Mouse (Mus musculus): ENCODE results near the gene Ctdnep1.
"Not testable (repeated sequence)": the region's sequence is repeated elsewhere in the genome, so short reads cannot be mapped to it uniquely, and the experiment has no call there.

The Ctdnep1 gene

GRCm38 (mm10) chr11:69950807-69951459 lies 30.0 kb upstream of the Ctdnep1 start:
- no peak for DNase-seq (ENCODE audit: low read depth, low spot score)

DNA sequence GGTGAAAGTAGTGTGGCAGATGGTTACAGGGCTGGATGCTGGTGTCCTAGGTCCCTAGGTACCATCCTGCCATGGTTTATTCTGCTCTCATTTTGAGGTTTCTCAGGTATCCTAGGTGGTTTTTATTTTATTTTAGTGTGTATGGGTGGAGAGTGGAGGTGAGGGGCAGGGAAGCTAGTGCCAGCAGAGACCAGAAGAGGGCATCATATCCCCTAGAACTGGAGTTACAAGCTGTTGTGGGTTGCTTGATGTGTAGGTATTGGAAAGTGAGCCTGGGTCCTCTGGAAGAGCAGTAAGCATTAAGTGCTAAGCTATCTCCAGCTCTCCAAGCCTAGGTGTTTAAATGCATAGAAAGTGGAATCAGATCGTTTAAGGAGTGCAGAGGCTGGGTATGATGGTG lies 28.7 kb upstream of the Ctdnep1 start:
- no peak for DNase-seq (ENCODE audit: low read depth, low spot score)

- no peak for DNase-seq (ENCODE audit: low read depth, low spot score)
Observed at GRCm38 (mm10) chr11:69953267-69953915, 27.6 kb upstream of the Ctdnep1 start.

DNA sequence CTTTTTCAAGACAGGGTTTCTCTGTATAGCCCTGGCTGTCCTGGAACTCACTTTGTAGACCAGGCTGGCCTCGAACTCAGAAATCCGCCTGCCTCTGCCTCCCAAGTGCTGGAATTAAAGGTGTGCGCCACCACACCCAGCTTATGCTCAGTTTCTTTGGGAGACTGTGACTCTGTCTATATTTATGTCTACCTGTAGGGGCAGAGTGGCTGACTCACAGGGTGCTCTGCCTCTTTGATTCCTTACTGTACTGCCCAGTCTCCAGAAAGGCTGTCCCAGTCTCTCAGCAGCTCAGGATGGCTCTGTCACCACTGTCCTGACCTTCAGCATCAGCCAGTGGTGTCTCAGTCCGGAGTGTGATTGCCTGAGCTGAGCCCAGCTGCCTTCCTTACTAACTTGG lies 25.3 kb upstream of the Ctdnep1 start:
- DNase-seq (ENCODE audit: low read depth, low spot score), result not testable (repeated sequence)

- no peak for DNase-seq (ENCODE audit: low read depth, low spot score)
Observed at GRCm38 (mm10) chr11:69956218-69956617, 24.7 kb upstream of the Ctdnep1 start.

GRCm38 (mm10) chr11:69960616-69961015 lies 20.3 kb upstream of the Ctdnep1 start:
- DNase-seq (ENCODE audit: low read depth, low spot score), result no peak

DNA sequence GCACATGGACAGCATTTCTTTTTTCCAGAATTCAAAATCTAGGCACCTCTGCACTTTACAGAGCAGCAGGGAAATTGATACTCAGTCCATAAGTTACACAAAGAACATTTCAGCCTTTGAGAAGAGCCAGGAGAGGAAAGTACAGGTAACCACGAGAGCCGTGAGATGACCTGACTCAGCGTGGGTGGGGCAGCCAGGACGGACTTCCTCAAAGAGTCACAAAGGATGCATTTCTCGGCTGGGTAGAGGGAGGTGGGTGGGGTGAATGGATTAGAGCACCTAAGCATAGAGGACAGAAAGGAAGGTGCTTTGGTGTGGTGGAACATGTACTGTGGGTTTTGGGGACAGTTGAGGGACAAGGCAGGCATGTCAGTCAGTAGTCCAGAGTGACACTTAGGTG lies 19.1 kb upstream of the Ctdnep1 start:
- no peak for DNase-seq (ENCODE audit: low read depth, low spot score)

GRCm38 (mm10) chr11:69964650-69965270 lies 16.2 kb upstream of the Ctdnep1 start, which contains the start of gene Cldn7:
Gene Cldn7 (plus strand): TSS chr11:69964779.
- DNase-seq (ENCODE audit: low read depth, low spot score), result no peak

GRCm38 (mm10) chr11:69965271-69966005 lies 15.5 kb upstream of the Ctdnep1 start:
- peak; percentile 14 for DNase-seq (ENCODE audit: low read depth, low spot score)

GRCm38 (mm10) chr11:69966006-69966859 lies 14.7 kb upstream of the Ctdnep1 start:
- DNase-seq (ENCODE audit: low read depth, low spot score), result peak; percentile 26

DNA sequence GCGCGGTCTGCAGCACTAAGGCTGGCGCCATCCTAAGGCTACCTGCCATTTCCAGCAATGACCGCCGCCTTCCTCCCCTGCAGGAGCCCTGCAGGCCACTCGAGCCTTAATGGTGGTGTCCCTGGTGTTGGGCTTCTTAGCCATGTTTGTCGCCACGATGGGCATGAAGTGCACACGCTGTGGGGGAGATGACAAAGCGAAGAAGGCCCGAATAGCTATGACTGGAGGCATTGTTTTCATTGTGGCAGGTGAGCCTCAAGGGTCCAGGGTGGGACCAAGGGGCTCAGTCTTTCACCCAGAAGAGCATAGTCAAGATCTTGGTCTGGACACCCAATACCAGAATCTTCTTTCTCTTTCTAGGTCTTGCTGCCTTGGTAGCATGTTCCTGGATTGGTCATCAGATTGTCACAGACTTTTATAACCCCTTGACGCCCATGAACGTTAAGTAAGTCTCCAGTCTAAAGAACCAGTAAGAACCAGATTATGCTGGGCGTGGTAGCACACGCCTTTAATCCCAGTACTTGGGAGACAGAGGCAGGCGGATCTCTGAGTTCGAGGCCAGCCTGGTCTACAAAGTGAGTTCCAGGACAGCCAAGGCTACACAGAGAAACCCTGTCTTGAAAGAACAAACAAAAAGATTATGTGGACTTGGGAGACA lies 14.0 kb upstream of the Ctdnep1 start:
- DNase-seq (ENCODE audit: low read depth, low spot score), result no peak

DNA sequence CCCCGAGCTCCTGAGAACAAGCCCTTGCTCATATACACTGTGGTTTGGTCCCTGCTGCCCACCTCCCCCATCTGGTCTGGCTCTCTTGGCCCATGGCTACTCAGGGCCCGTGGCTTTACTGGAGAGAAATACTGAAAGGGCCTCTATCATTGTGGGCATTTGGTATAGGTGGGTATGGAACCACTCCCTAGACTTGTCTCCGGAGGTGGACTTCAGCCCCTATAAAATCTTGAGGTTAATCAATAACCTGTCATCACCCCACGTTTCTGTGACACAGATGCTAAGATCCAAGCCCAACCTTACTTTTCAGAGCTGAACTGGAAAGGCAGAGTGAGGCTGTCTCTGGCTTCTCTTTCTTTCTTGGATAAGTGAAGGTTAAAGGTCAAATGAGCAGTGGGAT lies 12.2 kb upstream of the Ctdnep1 start:
- DNase-seq (ENCODE audit: low read depth, low spot score), result no peak

GRCm38 (mm10) chr11:69970222-69970621 lies 10.7 kb upstream of the Ctdnep1 start:
- no peak for DNase-seq (ENCODE audit: low read depth, low spot score)

GRCm38 (mm10) chr11:69970775-69971174 lies 10.2 kb upstream of the Ctdnep1 start:
- DNase-seq (ENCODE audit: low read depth, low spot score), result no peak

DNA sequence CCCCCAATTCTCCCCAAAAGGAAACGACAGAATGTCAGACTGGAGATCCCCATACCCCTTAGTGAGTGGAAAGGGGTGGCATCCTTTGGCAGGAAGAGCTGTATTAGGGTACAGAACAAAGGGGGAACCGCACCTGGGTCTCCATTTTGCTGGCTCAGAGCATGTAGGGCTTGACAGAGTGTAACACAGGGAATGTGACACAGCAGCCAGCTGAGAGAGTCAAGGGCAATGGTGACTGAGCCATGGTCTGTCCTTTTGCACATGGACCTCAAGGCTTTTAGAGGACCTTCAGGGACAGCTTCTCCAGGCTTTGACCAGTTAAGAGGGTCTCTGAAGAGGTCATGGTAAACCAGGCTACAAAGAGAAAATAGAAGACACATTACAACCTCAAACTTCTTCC lies 6.0 kb upstream of the Ctdnep1 start:
- no peak for DNase-seq (ENCODE audit: low read depth, low spot score)

DNA sequence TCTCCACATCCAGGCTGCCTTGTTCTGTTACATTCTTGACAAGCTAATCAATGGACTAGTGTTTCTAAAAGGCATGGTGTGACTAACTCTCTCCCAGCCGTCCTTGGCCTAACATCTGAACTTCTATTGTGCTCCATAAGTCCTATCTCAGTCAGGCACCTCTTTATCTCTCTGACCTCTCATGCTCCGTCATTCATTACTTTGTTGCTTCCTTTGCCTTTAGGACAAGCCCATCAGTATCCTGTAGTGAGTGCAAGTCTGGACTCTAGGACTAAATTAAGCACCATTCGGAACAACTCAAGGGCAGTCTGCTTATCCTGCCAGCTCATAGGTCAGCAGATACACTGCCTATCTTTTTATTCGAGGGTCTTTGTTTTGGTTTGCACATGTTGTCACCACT lies 4.7 kb upstream of the Ctdnep1 start:
- DNase-seq (ENCODE audit: low read depth, low spot score), result no peak

- DNase-seq (ENCODE audit: low read depth, low spot score), result peak; percentile 41
Observed at GRCm38 (mm10) chr11:69979827-69980195, 1.1 kb upstream of the Ctdnep1 start.

- DNase-seq (ENCODE audit: low read depth, low spot score), result peak; percentile 95
Observed at GRCm38 (mm10) chr11:69980196-69981140, 488 bp upstream of the Ctdnep1 start.

DNA sequence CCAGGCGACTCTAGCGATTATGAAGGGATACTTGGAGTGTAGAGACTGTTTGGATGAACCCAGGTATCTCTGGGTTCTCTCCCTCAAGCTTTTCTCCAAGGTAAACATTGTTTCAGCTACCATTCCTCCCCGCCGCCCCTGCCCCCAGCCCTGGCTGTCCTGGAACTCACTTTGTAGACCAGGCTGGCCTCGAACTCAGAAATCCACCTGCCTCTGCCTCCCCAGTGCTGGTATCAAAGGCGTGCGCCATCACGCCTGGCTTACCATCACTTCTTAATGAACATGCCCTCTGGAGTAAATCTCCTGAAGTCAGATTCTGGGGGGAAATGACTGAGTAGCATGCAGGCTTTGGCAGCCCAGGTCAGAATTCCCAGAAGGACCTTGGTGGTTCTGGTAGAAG lies 1.3 kb downstream of the Ctdnep1 start, which contains the start of gene Elp5:
Gene Elp5, minus strand, starts transcription at position 293 of the 400 bp plus-strand sequence.
- DNase-seq (ENCODE audit: low read depth, low spot score), result no peak

DNA sequence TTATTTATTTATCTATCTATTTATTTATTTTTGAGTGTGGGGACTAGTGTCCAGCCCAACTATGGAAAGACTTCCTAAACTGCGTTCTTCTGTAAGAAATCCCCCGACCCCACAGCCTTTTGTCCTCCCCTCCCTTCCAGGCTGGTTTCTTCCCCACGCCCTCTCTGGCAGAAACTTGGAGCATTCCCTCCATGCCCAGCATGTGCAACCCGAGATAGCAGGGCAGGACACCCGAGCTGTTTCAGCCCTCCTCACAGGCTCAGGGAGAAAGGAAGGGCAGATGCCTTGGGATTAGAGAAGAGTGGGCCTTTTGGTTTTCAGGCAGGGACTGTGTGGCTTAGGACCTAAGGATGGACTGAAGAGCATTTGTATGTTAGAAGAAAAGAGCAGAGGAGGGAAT lies 1.9 kb downstream of the Ctdnep1 start:
- DNase-seq (ENCODE audit: low read depth, low spot score), result no peak
